Mouse (Mus musculus): ENCODE measurements around the gene Adgrf3. TPM values are rescaled to one million over a fixed set of nuclear protein-coding genes. Genes with fewer than 3 reads are reported as not detected.

Adgrf3 gene
- total and polyA plus RNA-seq, 2 experiments from 2014 or later = not detected

- Histone ChIP-seq H3K4me3 (ENCODE audit: low read depth, low read length) (no peak overlapping the region), H3K4me1 (ENCODE audit: insufficient read depth, low read length) (peaks cover 5% of the 10 kb centered on the region; the same call in 1 of the 2 replicates), H3K9ac (replicated peaks; ENCODE audit: low read length, poor library complexity, severe bottlenecking) (no peak overlapping the region), H3K4me2 (ENCODE audit: low read depth, low read length, poor library complexity, severe bottlenecking) (no peak overlapping the region), H3K36me3 (ENCODE audit: insufficient read depth, low read length) (no peaks in the 10 kb centered on the region), H3K9me3 (ENCODE audit: low read length) (no peaks in the 10 kb centered on the region), H3K27ac (ENCODE audit: low read depth, low read length) (no peak overlapping the region), H3K27me3 (ENCODE audit: insufficient read depth, low read length) (no peaks in the 10 kb centered on the region)
- no peak for TF ChIP-seq CTCF (IDR thresholded peaks at IDR 0.05)
- ATAC-seq (ENCODE audit: low FRiP score) (no peak), DNase-seq (ENCODE audit: low spot score) (no peak)
- 85% methylated on average over 1 of the region's 1 CpGs for WGBS
Measured at GRCm38 (mm10) chr5:30152413-30152812, 53.1 kb downstream of the Adgrf3 start.

DNA sequence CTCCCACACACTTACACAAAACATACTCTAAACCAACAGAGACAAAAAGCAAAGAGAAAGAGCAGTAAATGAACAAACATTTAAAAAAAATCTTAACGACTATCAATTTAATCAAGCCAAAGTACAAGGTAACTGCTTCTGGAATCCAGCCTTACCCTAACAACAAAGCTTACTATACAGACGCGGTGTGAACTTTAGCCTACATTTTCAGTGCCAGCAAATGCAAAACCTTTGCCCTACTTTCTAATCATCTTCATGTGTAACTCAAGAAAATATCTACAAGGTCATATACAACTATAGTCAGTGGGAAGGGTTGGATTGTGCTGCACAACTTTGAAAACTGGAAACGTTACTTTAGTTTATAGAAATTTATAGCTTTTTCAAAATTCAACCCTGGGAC is 53.5 kb downstream of the Adgrf3 start:
- no peak overlapping the region for H3K9ac ChIP-seq (replicated peaks; ENCODE audit: low read length, poor library complexity, severe bottlenecking)
- no peak for DNase-seq (ENCODE audit: low spot score)
- 71% methylated on average over 4 of the region's 4 CpGs for WGBS
- peaks cover 5% of the 10 kb centered on the region; the same call in 1 of the 2 replicates for H3K4me1 ChIP-seq (ENCODE audit: insufficient read depth, low read length)
- no peak overlapping the region for H3K4me3 ChIP-seq (ENCODE audit: low read depth, low read length)
- no peaks in the 10 kb centered on the region for H3K27me3 ChIP-seq (ENCODE audit: insufficient read depth, low read length)
- no peak for ATAC-seq (ENCODE audit: low FRiP score)
- no peaks in the 10 kb centered on the region for H3K9me3 ChIP-seq (ENCODE audit: low read length)
- no peak overlapping the region for H3K4me2 ChIP-seq (ENCODE audit: low read depth, low read length, poor library complexity, severe bottlenecking)
- H3K27ac ChIP-seq (ENCODE audit: low read depth, low read length) = no peak overlapping the region
- H3K36me3 ChIP-seq (ENCODE audit: insufficient read depth, low read length) = no peaks in the 10 kb centered on the region
- no peak for TF ChIP-seq CTCF (IDR thresholded peaks at IDR 0.05)

DNA sequence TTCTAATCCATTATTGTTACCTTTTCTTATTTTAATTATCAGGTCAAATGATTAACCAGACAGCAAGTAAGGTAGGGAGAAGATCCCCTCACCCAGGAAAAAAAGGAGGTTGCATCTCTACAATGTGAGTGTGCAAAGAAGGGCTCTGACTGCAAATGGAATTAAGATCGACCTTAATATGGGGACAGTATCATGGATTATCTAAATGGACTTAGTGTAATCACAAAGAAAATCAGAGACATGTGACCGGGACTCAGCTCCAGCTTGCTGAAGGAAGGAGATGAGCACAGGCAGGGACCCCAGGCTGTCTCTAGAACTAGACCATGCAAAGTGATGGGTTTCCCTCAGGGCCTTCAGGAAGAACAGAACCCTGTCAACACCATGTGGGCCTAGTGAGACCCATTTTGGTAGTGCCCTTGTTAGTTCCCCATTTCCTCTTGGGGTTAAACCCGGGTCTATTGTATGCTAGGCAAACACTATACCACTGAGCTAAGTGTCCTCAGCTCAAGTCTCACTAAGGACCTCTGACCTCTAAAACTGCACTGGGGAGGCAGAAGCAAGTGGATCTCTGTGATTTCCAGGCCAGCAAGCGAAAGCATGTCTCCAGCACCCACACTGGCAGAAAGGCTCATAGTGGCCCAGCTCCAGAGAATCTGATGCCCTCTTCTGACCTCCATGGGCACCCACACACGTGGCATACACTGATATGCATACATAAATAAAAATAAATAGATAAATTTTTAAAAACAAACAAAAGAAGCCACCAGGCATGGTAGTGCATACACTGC is 57.2 kb downstream of the Adgrf3 start:
- no peaks in the 10 kb centered on the region for H3K27me3 ChIP-seq (ENCODE audit: insufficient read depth, low read length)
- WGBS = 87% methylated on average over 5 of the region's 5 CpGs
- no peaks in the 10 kb centered on the region; the same call in 1 of the 2 replicates for H3K4me1 ChIP-seq (ENCODE audit: insufficient read depth, low read length)
- DNase-seq (ENCODE audit: low spot score) = no peak
- no peak overlapping the region for H3K27ac ChIP-seq (ENCODE audit: low read depth, low read length)
- H3K9me3 ChIP-seq (ENCODE audit: low read length) = no peaks in the 10 kb centered on the region
- no peak overlapping the region for H3K9ac ChIP-seq (replicated peaks; ENCODE audit: low read length, poor library complexity, severe bottlenecking)
- no peak overlapping the region for H3K4me2 ChIP-seq (ENCODE audit: low read depth, low read length, poor library complexity, severe bottlenecking)
- no peak for TF ChIP-seq CTCF (IDR thresholded peaks at IDR 0.05)
- H3K4me3 ChIP-seq (ENCODE audit: low read depth, low read length) = no peak overlapping the region
- peaks cover 22% of the 10 kb centered on the region for H3K36me3 ChIP-seq (ENCODE audit: insufficient read depth, low read length)
- no peak for ATAC-seq (ENCODE audit: low FRiP score)

- no peak for DNase-seq (ENCODE audit: low spot score)
- no peak overlapping the region for H3K4me2 ChIP-seq (ENCODE audit: low read depth, low read length, poor library complexity, severe bottlenecking)
- no peak for TF ChIP-seq CTCF (IDR thresholded peaks at IDR 0.05)
- WGBS = 89% methylated on average over 6 of the region's 6 CpGs
- no peak overlapping the region for H3K9ac ChIP-seq (replicated peaks; ENCODE audit: low read length, poor library complexity, severe bottlenecking)
- no peak overlapping the region for H3K4me3 ChIP-seq (ENCODE audit: low read depth, low read length)
- H3K27ac ChIP-seq (ENCODE audit: low read depth, low read length) = no peak overlapping the region
- no peaks in the 10 kb centered on the region for H3K9me3 ChIP-seq (ENCODE audit: low read length)
- H3K4me1 ChIP-seq (ENCODE audit: insufficient read depth, low read length) = no peaks in the 10 kb centered on the region
- ATAC-seq (ENCODE audit: low FRiP score) = no peak
- peaks cover 25% of the 10 kb centered on the region for H3K36me3 ChIP-seq (ENCODE audit: insufficient read depth, low read length)
- no peaks in the 10 kb centered on the region for H3K27me3 ChIP-seq (ENCODE audit: insufficient read depth, low read length)
Measured at GRCm38 (mm10) chr5:30146526-30146925, 59.0 kb downstream of the Adgrf3 start.

MicroRNA genes within 50 kb of the gene (microRNA counts, 519-probe panel; counts per million panel counts)
- 528 counts per million, percentile 58 among the panel's probes with 10 or more counts for microRNA mmu-miR-1960

Small RNA genes within 50 kb of the gene (microRNA-seq; reads per million reads assigned to microRNA genes)
- not detected for gene Mir1960 (ENCODE audit: borderline number of aligned reads)

Other genes with a start within 250 kb of the Adgrf3 start
- 0.38 TPM in 1 of 2 replicates, not detected in the other for gene Il6, start 192.6 kb downstream of the Adgrf3 start, total RNA-seq (2014; rRNA removed)
- gene Il6, start 192.6 kb downstream of the Adgrf3 start, polyA plus RNA-seq (2015; fragmentation: Nextera tagmentation; extraction: Ambion mirVana) = not detected in 2 replicates
- gene Tyms, start 132.1 kb downstream of the Adgrf3 start, total RNA-seq (2014; rRNA removed) = 9.1 and 11.3 TPM in 2 replicates
- 17.8 and 21.2 TPM in 2 replicates for gene Tyms, start 132.1 kb downstream of the Adgrf3 start, polyA plus RNA-seq (2015; fragmentation: Nextera tagmentation; extraction: Ambion mirVana)
- gene Garem2, start 100.6 kb downstream of the Adgrf3 start, total RNA-seq (2014; rRNA removed) = 18.1 and 20.6 TPM in 2 replicates
- 8.9 and 9.9 TPM in 2 replicates for gene Garem2, start 100.6 kb downstream of the Adgrf3 start, polyA plus RNA-seq (2015; fragmentation: Nextera tagmentation; extraction: Ambion mirVana)
- gene 3110082J24Rik, start 99.6 kb downstream of the Adgrf3 start, total RNA-seq (2014; rRNA removed) = 3.3 and 4.3 TPM in 2 replicates
- 2.6 and 3.8 TPM in 2 replicates for gene 3110082J24Rik, start 99.6 kb downstream of the Adgrf3 start, polyA plus RNA-seq (2015; fragmentation: Nextera tagmentation; extraction: Ambion mirVana)
- 42.3 and 54.1 TPM in 2 replicates for gene Hadha, start 50.6 kb downstream of the Adgrf3 start, total RNA-seq (2014; rRNA removed)
- 58.7 and 59.8 TPM in 2 replicates for gene Hadha, start 50.6 kb downstream of the Adgrf3 start, polyA plus RNA-seq (2015; fragmentation: Nextera tagmentation; extraction: Ambion mirVana)
- gene Hadhb, start 50.5 kb downstream of the Adgrf3 start, total RNA-seq (2014; rRNA removed) = 49.9 and 56.8 TPM in 2 replicates
- 41.1 and 47.0 TPM in 2 replicates for gene Hadhb, start 50.5 kb downstream of the Adgrf3 start, polyA plus RNA-seq (2015; fragmentation: Nextera tagmentation; extraction: Ambion mirVana)
- gene Selenoi, start 26.9 kb upstream of the Adgrf3 start, total RNA-seq (2014; rRNA removed) = 99.1 and 113 TPM in 2 replicates
- gene Selenoi, start 26.9 kb upstream of the Adgrf3 start, polyA plus RNA-seq (2015; fragmentation: Nextera tagmentation; extraction: Ambion mirVana) = 24.3 and 26.8 TPM in 2 replicates
- 5.9 and 7.6 TPM in 2 replicates for gene Drc1, start 75.7 kb upstream of the Adgrf3 start, total RNA-seq (2014; rRNA removed)
- gene Drc1, start 75.7 kb upstream of the Adgrf3 start, polyA plus RNA-seq (2015; fragmentation: Nextera tagmentation; extraction: Ambion mirVana) = 10.2 and 11.2 TPM in 2 replicates

All from midbrain, postnatal 0 days (tissue).